Mouse (Mus musculus): Measurements from ENCODE around the gene Hyal3. TPM values are rescaled to one million over a fixed set of nuclear protein-coding genes. Genes with fewer than 3 reads are reported as not detected.

Gene Hyal3
- polyA plus RNA-seq, 1 experiment from 2014 or later = 0.96 TPM

DNA sequence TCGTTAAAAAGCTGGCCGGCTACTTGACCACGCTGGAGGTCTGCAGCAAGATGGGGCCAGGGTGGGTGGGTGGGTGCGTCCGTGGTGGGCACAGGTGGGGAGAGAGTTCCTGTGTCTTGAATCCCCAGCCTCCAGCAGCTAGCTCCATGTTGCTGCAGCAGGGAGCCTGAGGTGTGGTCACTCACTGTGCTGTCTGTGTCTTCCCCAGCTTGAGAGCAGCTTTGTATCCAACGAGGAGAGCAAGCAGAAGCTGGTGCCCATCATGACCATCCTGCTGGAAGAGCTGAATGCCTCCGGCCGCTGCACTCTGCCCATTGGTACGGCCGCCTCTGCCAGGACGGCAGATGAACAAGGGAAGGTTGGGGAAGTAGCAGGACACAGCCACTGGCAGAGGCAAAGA, 37.3 kb upstream of the Hyal3 start:
- peaks cover 43% of the 10 kb centered on the region for H3K36me3 ChIP-seq (replicated peaks)
- peak overlapping the region; percentile 66 for H3K4me3 ChIP-seq
- H3K27me3 ChIP-seq (replicated peaks; ENCODE audit: low read depth, poor library complexity, severe bottlenecking) = peaks cover 11% of the 10 kb centered on the region; the same call in 1 of the 2 replicates
- H3K9me3 ChIP-seq = no peaks in the 10 kb centered on the region
- no peak for DNase-seq (ENCODE audit: low spot score)
- peaks cover 60% of the 10 kb centered on the region for H3K4me1 ChIP-seq
- H3K27ac ChIP-seq (replicated peaks) = no peak overlapping the region
- WGBS = 84% methylated on average over 11 of the region's 11 CpGs

GRCm38 (mm10) chr9:107544196-107544700, 36.4 kb upstream of the Hyal3 start:
- H3K4me1 ChIP-seq = peaks cover 60% of the 10 kb centered on the region
- peaks cover 34% of the 10 kb centered on the region for H3K36me3 ChIP-seq (replicated peaks)
- no peak overlapping the region for H3K4me3 ChIP-seq
- H3K9me3 ChIP-seq = no peaks in the 10 kb centered on the region
- peaks cover 20% of the 10 kb centered on the region for H3K27me3 ChIP-seq (replicated peaks; ENCODE audit: low read depth, poor library complexity, severe bottlenecking)
- 95% methylated on average over 17 of the region's 17 CpGs for WGBS
- H3K27ac ChIP-seq (replicated peaks) = no peak overlapping the region
- no peak for DNase-seq (ENCODE audit: low spot score)

- Histone ChIP-seq H3K4me1 (peaks cover 62% of the 10 kb centered on the region), H3K4me3 (0 out of 2 replicates have a peak overlapping the region, but pooled peaks have one; percentile 6), H3K36me3 (replicated peaks) (peaks cover 29% of the 10 kb centered on the region), H3K27ac (replicated peaks) (no peak overlapping the region), H3K9me3 (no peaks in the 10 kb centered on the region), H3K27me3 (replicated peaks; ENCODE audit: low read depth, poor library complexity, severe bottlenecking) (peaks cover 25% of the 10 kb centered on the region)
- 93% methylated on average over 12 of the region's 12 CpGs for WGBS
- no peak for DNase-seq (ENCODE audit: low spot score)
Observed at GRCm38 (mm10) chr9:107544729-107545128, 35.9 kb upstream of the Hyal3 start.

DNA sequence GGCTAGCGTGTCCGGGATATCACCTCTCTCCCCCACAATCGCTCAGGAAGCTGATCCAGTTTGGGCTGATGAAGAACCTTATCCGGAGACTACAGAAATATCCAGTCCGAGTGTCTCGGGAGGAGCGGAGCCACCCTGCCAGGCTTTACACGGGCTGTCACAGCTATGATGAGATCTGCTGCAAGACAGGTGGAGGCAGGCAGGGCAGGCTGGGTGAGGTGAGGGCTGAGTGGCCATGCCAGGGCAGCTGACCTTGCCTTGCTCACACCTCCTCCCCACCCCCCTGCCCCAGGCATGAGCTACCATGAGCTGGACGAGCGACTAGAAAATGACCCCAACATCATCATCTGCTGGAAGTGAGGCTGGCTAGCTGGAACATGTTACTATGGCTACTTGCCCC, 35.4 kb upstream of the Hyal3 start:
- 87% methylated on average over 10 of the region's 10 CpGs for WGBS
- Histone ChIP-seq H3K27ac (replicated peaks) (no peak overlapping the region), H3K36me3 (replicated peaks) (peaks cover 24% of the 10 kb centered on the region), H3K9me3 (no peaks in the 10 kb centered on the region), H3K4me3 (no peak overlapping the region), H3K27me3 (replicated peaks; ENCODE audit: low read depth, poor library complexity, severe bottlenecking) (peaks cover 30% of the 10 kb centered on the region), H3K4me1 (peaks cover 64% of the 10 kb centered on the region)
- DNase-seq (ENCODE audit: low spot score) = no peak

GRCm38 (mm10) chr9:107545602-107546001, 35.0 kb upstream of the Hyal3 start:
- 4% methylated on average over 3 of the region's 3 CpGs for WGBS

GRCm38 (mm10) chr9:107547026-107547425, 33.6 kb upstream of the Hyal3 start, which contains the start of gene Zmynd10:
Gene Zmynd10 (plus strand): TSS chr9:107547298.
- Histone ChIP-seq H3K27me3 (replicated peaks; ENCODE audit: low read depth, poor library complexity, severe bottlenecking) (peaks cover 48% of the 10 kb centered on the region), H3K36me3 (replicated peaks) (peaks cover 23% of the 10 kb centered on the region), H3K9me3 (no peaks in the 10 kb centered on the region), H3K27ac (replicated peaks) (0 out of 2 replicates have a peak within 1 kb of the TSS, but pooled peaks have one; percentile 20), H3K4me3 (peak within 1 kb of the TSS; percentile 44), H3K4me1 (peaks cover 67% of the 10 kb centered on the region)
- WGBS = 5% methylated on average over 20 of the region's 20 CpGs
- DNase-seq (ENCODE audit: low spot score) = peak; percentile 94

More at GRCm38 (mm10) chr9:107545602-107546001, 35.0 kb upstream of the Hyal3 start:
- DNase-seq (ENCODE audit: low spot score) = peak; percentile 82
- peaks cover 34% of the 10 kb centered on the region for H3K27me3 ChIP-seq (replicated peaks; ENCODE audit: low read depth, poor library complexity, severe bottlenecking)
- H3K27ac ChIP-seq (replicated peaks) = no peak overlapping the region
- no peaks in the 10 kb centered on the region for H3K9me3 ChIP-seq
- no peak overlapping the region for H3K4me3 ChIP-seq
- H3K4me1 ChIP-seq = peaks cover 64% of the 10 kb centered on the region
- H3K36me3 ChIP-seq (replicated peaks) = peaks cover 23% of the 10 kb centered on the region

DNA sequence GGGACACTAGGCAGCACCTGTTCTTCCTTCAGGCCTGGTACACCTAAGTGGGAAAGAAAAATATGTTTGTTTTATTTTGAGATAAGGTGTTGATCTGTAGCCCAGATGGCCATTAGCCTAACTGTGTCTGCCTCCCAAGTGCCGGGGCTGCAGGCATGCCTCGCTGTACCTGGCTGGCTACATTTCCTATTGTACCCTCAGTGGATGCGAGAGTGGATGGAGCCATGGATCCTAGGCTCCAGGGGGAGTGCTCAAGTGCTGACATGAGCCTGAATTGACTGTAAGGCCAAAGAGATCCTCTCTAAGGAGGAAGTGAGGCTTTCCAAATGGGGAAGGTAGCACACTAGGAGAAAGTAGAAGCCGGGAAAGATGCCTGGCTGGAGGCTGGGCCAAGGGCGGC, 32.7 kb upstream of the Hyal3 start:
- H3K4me3 ChIP-seq = no peak overlapping the region
- 76% methylated on average over 5 of the region's 5 CpGs for WGBS
- no peaks in the 10 kb centered on the region for H3K9me3 ChIP-seq
- H3K27me3 ChIP-seq (replicated peaks; ENCODE audit: low read depth, poor library complexity, severe bottlenecking) = peaks cover 57% of the 10 kb centered on the region
- peaks cover 67% of the 10 kb centered on the region for H3K4me1 ChIP-seq
- DNase-seq (ENCODE audit: low spot score) = no peak
- H3K27ac ChIP-seq (replicated peaks) = no peak overlapping the region
- peaks cover 23% of the 10 kb centered on the region for H3K36me3 ChIP-seq (replicated peaks)

- Histone ChIP-seq H3K27me3 (replicated peaks; ENCODE audit: low read depth, poor library complexity, severe bottlenecking) (peaks cover 62% of the 10 kb centered on the region), H3K4me1 (peaks cover 70% of the 10 kb centered on the region), H3K36me3 (replicated peaks) (peaks cover 16% of the 10 kb centered on the region), H3K9me3 (no peaks in the 10 kb centered on the region), H3K4me3 (no peak overlapping the region), H3K27ac (replicated peaks) (no peak overlapping the region)
- 88% methylated on average over 10 of the region's 10 CpGs for WGBS
- no peak for DNase-seq (ENCODE audit: low spot score)
Observed at GRCm38 (mm10) chr9:107548820-107549219, 31.8 kb upstream of the Hyal3 start.

DNA sequence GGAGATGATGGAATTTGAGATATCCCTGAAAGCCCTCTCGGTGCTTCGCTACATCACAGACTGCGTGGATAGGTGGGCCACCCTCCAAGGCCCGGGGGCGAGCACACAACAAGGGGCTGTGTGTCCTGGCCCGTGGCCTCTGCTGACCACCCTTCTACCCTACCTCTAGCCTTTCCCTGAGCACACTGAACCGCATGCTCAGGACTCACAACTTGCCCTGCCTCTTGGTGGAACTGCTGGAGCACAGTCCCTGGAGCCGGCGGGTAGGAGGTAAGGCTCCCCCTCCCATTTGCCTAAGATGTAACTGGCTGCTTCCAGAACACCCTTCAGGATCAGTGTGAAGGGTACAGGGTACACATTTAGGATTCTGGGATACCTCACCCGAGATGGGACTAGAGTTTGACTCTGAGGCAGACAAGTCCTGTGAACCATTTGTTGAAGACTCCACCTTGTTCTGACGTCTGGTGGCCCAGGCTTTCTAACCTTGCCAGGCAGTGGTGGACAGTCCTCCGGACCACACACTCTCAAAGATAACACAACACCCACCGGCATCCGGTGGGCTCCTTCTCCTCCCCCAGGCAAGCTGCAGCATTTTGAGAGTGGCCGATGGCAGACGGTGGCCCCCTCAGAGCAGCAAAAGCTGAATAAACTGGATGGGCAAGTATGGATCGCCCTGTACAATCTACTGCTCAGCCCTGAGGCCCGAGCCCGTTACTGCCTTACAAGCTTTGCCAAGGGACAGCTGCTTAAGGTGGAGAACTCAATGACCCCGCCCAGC, 31.1 kb upstream of the Hyal3 start:
- Histone ChIP-seq H3K4me1 (peaks cover 75% of the 10 kb centered on the region), H3K36me3 (replicated peaks) (peaks cover 9% of the 10 kb centered on the region), H3K4me3 (0 out of 2 replicates have a peak overlapping the region, but pooled peaks have one; percentile 85), H3K27me3 (replicated peaks; ENCODE audit: low read depth, poor library complexity, severe bottlenecking) (peaks cover 62% of the 10 kb centered on the region), H3K9me3 (no peaks in the 10 kb centered on the region), H3K27ac (replicated peaks) (peak overlapping the region; percentile 10; the same call in 1 of the 2 replicates)
- WGBS = 82% methylated on average over 20 of the region's 20 CpGs
- DNase-seq (ENCODE audit: low spot score) = no peak

- Histone ChIP-seq H3K36me3 (replicated peaks) (no peaks in the 10 kb centered on the region), H3K27ac (replicated peaks) (peak overlapping the region; percentile 88), H3K9me3 (no peaks in the 10 kb centered on the region), H3K27me3 (replicated peaks; ENCODE audit: low read depth, poor library complexity, severe bottlenecking) (peaks cover 62% of the 10 kb centered on the region), H3K4me3 (peak overlapping the region; percentile 85), H3K4me1 (peaks cover 75% of the 10 kb centered on the region)
- DNase-seq (ENCODE audit: low spot score) = no peak
- WGBS = 20% methylated on average over 23 of the region's 23 CpGs
Observed at GRCm38 (mm10) chr9:107550491-107551116, 30.0 kb upstream of the Hyal3 start.

DNA sequence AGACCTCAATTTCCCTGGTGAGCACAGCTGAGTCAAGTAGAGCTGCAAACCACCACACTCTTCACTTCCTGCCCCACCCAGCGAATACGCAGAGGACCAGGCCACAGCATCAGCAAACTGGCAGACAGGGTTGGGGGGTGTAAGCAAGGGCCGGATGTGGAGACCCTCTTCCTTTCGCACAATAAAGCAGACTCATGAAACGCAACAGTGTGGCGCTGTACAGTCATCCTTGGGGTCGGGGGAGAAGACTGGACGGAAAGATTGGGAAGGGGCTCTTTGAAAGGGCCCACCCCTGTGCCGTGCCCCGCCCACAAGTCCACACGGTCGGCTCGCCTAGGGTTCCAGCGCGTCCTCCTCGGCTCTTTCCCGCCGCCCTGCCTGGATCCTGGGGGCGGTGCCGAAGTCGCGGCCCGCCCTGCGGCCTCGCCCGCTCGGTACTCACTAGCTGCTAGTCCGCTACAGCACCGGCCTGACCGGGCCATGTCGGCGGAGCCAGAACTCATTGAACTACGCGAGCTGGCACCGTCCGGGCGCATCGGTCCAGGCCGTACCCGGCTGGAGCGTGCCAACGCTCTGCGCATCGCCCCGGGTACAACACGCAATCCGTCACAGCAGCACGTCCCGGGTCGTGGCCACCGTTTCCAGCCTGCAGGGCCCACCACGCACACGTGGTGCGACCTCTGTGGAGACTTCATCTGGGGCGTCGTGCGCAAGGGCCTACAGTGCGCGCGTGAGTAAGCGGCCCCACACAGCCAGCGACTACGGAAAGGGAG, 29.3 kb upstream of the Hyal3 start, which contains the start of gene Rassf1:
Rassf1 (plus strand) TSS at position 439 of the 773 bp plus-strand sequence.
- H3K27ac ChIP-seq (replicated peaks) = peak within 1 kb of the TSS; percentile 88
- H3K27me3 ChIP-seq (replicated peaks; ENCODE audit: low read depth, poor library complexity, severe bottlenecking) = peaks cover 62% of the 10 kb centered on the region
- H3K4me3 ChIP-seq = peak within 1 kb of the TSS; percentile 85
- no peaks in the 10 kb centered on the region for H3K9me3 ChIP-seq
- under 1% methylated on average over 63 of the region's 63 CpGs for WGBS
- peaks cover 5% of the 10 kb centered on the region for H3K36me3 ChIP-seq (replicated peaks)
- DNase-seq (ENCODE audit: low spot score) = peak; percentile 84
- peaks cover 75% of the 10 kb centered on the region for H3K4me1 ChIP-seq

DNA sequence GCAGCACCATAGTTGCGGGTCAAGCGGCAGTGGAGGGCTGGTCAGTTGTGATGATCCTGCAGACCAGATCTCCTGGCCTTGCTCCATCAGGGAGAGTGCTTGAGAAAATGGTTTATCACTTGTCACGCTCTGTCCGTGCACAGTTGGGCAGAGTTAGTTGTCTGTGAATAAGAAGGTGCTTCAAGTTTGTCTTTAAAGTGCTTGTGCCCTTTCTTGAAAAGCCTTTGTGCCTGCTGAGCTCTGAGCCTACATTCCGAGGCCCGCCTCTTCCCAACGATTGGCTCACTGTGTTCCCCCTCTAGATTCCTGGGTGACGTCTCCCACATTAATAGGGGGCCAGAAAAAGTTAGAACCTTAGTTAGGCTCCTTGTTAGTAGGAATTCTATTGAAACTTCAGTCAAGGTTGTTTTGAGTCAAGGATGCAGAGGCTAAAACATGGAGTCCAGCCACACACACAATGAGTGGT, 28.7 kb upstream of the Hyal3 start:
- H3K4me3 ChIP-seq = peak overlapping the region; percentile 85
- WGBS = 4% methylated on average over 8 of the region's 8 CpGs
- H3K9me3 ChIP-seq = no peaks in the 10 kb centered on the region
- H3K27me3 ChIP-seq (replicated peaks; ENCODE audit: low read depth, poor library complexity, severe bottlenecking) = peaks cover 62% of the 10 kb centered on the region
- H3K36me3 ChIP-seq (replicated peaks) = peaks cover 11% of the 10 kb centered on the region
- no peak for DNase-seq (ENCODE audit: low spot score)
- peaks cover 74% of the 10 kb centered on the region for H3K4me1 ChIP-seq
- H3K27ac ChIP-seq (replicated peaks) = peak overlapping the region; percentile 88

All from embryonic facial prominence, embryonic 10.5 days (tissue).